Mouse (Mus musculus): ENCODE results near the gene Secisbp2l. TPM values are rescaled to one million over a fixed set of nuclear protein-coding genes. Genes with fewer than 3 reads are reported as not detected.

The Secisbp2l gene
- polyA plus RNA-seq, 1 experiment from 2014 or later = 26.9 TPM

- no peak overlapping the region for H3K27ac ChIP-seq (ENCODE audit: low read length)
- ATAC-seq (ENCODE audit: insufficient number of reproducible peaks, insufficient read depth, low FRiP score, low read depth) = no peak
- no peaks in the 10 kb centered on the region for H3K36me3 ChIP-seq (ENCODE audit: control insufficient read depth, insufficient read depth, low read length)
- no peak overlapping the region for H3K9ac ChIP-seq (replicated peaks; ENCODE audit: low read depth, low read length)
- no peaks in the 10 kb centered on the region for H3K4me1 ChIP-seq (ENCODE audit: control insufficient read depth, insufficient read depth, low read length)
- no peaks in the 10 kb centered on the region for H3K27me3 ChIP-seq (ENCODE audit: control insufficient read depth, insufficient read depth, low read length)
- no peak overlapping the region for H3K4me3 ChIP-seq (ENCODE audit: low read depth, low read length)
- 89% methylated on average over 4 of the region's 4 CpGs for WGBS
- H3K4me2 ChIP-seq (replicated peaks; ENCODE audit: low read depth, low read length) = no peak overlapping the region
- no peaks in the 10 kb centered on the region for H3K9me3 ChIP-seq (ENCODE audit: control insufficient read depth, low read depth, low read length)
Measured at GRCm38 (mm10) chr2:125790242-125790641, 7.6 kb upstream of the Secisbp2l start.

GRCm38 (mm10) chr2:125789265-125789664 is 6.6 kb upstream of the Secisbp2l start:
- no peak for ATAC-seq (ENCODE audit: insufficient number of reproducible peaks, insufficient read depth, low FRiP score, low read depth)
- Histone ChIP-seq H3K4me3 (ENCODE audit: low read depth, low read length) (no peak overlapping the region), H3K9me3 (ENCODE audit: control insufficient read depth, low read depth, low read length) (no peaks in the 10 kb centered on the region), H3K27ac (ENCODE audit: low read length) (no peak overlapping the region), H3K27me3 (ENCODE audit: control insufficient read depth, insufficient read depth, low read length) (no peaks in the 10 kb centered on the region), H3K36me3 (ENCODE audit: control insufficient read depth, insufficient read depth, low read length) (no peaks in the 10 kb centered on the region), H3K4me2 (replicated peaks; ENCODE audit: low read depth, low read length) (no peak overlapping the region), H3K4me1 (ENCODE audit: control insufficient read depth, insufficient read depth, low read length) (no peaks in the 10 kb centered on the region), H3K9ac (replicated peaks; ENCODE audit: low read depth, low read length) (no peak overlapping the region)
- WGBS = 68% methylated on average over 5 of the region's 5 CpGs

DNA sequence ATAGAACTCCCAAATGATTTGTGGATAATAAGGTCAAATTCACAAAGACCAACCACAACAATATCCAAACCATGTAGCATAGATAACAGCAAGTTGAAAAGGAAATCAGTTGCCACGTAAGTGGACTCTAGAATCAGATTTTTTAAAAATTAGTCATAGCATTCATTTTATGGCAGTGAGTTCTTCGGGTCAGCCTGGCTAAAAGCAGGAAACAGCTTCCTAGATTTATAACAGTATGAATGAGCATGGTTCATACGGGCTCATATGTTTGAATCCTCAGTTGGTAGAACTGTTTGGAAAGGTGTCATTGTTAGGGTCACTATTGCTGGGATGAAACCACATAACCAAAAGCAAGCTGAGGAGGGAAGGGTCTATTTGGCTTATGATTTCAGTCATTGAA is 6.1 kb upstream of the Secisbp2l start:
- no peak for ATAC-seq (ENCODE audit: insufficient number of reproducible peaks, insufficient read depth, low FRiP score, low read depth)
- WGBS = 60% methylated on average over 3 of the region's 3 CpGs
- Histone ChIP-seq H3K4me1 (ENCODE audit: control insufficient read depth, insufficient read depth, low read length) (no peaks in the 10 kb centered on the region), H3K9me3 (ENCODE audit: control insufficient read depth, low read depth, low read length) (no peaks in the 10 kb centered on the region), H3K9ac (replicated peaks; ENCODE audit: low read depth, low read length) (no peak overlapping the region), H3K27me3 (ENCODE audit: control insufficient read depth, insufficient read depth, low read length) (no peaks in the 10 kb centered on the region), H3K36me3 (ENCODE audit: control insufficient read depth, insufficient read depth, low read length) (no peaks in the 10 kb centered on the region), H3K27ac (ENCODE audit: low read length) (no peak overlapping the region), H3K4me3 (ENCODE audit: low read depth, low read length) (no peak overlapping the region), H3K4me2 (replicated peaks; ENCODE audit: low read depth, low read length) (no peak overlapping the region)

- H3K27me3 ChIP-seq (ENCODE audit: control insufficient read depth, insufficient read depth, low read length) = no peaks in the 10 kb centered on the region
- H3K4me1 ChIP-seq (ENCODE audit: control insufficient read depth, insufficient read depth, low read length) = no peaks in the 10 kb centered on the region
- H3K4me3 ChIP-seq (ENCODE audit: low read depth, low read length) = no peak overlapping the region
- no peak overlapping the region for H3K4me2 ChIP-seq (replicated peaks; ENCODE audit: low read depth, low read length)
- ATAC-seq (ENCODE audit: insufficient number of reproducible peaks, insufficient read depth, low FRiP score, low read depth) = no peak
- no peaks in the 10 kb centered on the region for H3K9me3 ChIP-seq (ENCODE audit: control insufficient read depth, low read depth, low read length)
- no peak overlapping the region for H3K9ac ChIP-seq (replicated peaks; ENCODE audit: low read depth, low read length)
- no peak overlapping the region for H3K27ac ChIP-seq (ENCODE audit: low read length)
- no peaks in the 10 kb centered on the region for H3K36me3 ChIP-seq (ENCODE audit: control insufficient read depth, insufficient read depth, low read length)
Measured at GRCm38 (mm10) chr2:125788351-125788750, 5.7 kb upstream of the Secisbp2l start.

DNA sequence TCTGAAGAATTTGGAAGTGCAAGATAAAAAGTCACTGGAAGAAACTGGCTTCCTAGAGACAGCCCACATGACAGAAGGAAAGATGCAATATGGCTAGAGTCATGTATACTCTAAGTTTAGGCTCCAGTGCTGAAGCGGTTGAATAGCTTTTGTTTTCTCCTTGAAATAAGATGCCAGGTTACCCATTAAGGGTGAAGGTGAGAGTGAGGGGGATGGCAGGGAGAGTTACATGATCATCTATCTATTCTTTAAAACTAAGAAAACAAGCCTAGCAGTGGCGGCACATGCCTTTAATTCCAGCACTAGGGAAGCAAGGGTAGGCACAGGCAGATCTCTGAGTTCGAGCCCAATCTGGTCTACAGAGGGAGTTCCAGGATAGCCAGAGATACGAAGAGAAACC is 2.4 kb upstream of the Secisbp2l start:
- peaks cover 12% of the 10 kb centered on the region; the same call in 1 of the 2 replicates for H3K4me1 ChIP-seq (ENCODE audit: control insufficient read depth, insufficient read depth, low read length)
- H3K9me3 ChIP-seq (ENCODE audit: control insufficient read depth, low read depth, low read length) = no peaks in the 10 kb centered on the region
- no peak overlapping the region for H3K4me3 ChIP-seq (ENCODE audit: low read depth, low read length)
- ATAC-seq (ENCODE audit: insufficient number of reproducible peaks, insufficient read depth, low FRiP score, low read depth) = no peak
- H3K9ac ChIP-seq (replicated peaks; ENCODE audit: low read depth, low read length) = no peak overlapping the region
- H3K4me2 ChIP-seq (replicated peaks; ENCODE audit: low read depth, low read length) = no peak overlapping the region
- 67% methylated on average over 4 of the region's 4 CpGs for WGBS
- no peaks in the 10 kb centered on the region for H3K36me3 ChIP-seq (ENCODE audit: control insufficient read depth, insufficient read depth, low read length)
- H3K27ac ChIP-seq (ENCODE audit: low read length) = no peak overlapping the region
- no peaks in the 10 kb centered on the region for H3K27me3 ChIP-seq (ENCODE audit: control insufficient read depth, insufficient read depth, low read length)

DNA sequence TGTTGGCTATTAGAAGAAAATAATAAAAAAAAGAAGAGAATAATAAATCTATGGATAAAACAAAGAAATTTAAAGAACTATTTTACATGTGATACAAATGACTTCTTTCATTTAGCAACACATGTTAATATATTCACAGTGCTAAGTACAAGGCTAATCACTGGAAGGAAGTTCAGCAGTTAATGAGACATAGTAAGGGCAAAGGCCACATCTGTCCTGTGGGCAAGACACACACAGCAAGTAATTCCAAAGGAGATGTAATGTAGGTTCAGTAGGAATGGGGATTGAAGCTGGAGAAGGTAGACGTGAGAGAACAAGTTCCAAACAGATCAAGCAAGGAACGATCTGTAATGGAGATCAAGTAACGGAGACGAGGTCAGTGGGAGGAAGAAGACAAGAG is 1.7 kb upstream of the Secisbp2l start:
- Histone ChIP-seq H3K4me3 (ENCODE audit: low read depth, low read length) (no peak overlapping the region), H3K36me3 (ENCODE audit: control insufficient read depth, insufficient read depth, low read length) (no peaks in the 10 kb centered on the region), H3K9ac (replicated peaks; ENCODE audit: low read depth, low read length) (no peak overlapping the region), H3K4me2 (replicated peaks; ENCODE audit: low read depth, low read length) (no peak overlapping the region), H3K27me3 (ENCODE audit: control insufficient read depth, insufficient read depth, low read length) (no peaks in the 10 kb centered on the region), H3K27ac (ENCODE audit: low read length) (no peak overlapping the region), H3K9me3 (ENCODE audit: control insufficient read depth, low read depth, low read length) (no peaks in the 10 kb centered on the region), H3K4me1 (ENCODE audit: control insufficient read depth, insufficient read depth, low read length) (peaks cover 12% of the 10 kb centered on the region; the same call in 1 of the 2 replicates)
- ATAC-seq (ENCODE audit: insufficient number of reproducible peaks, insufficient read depth, low FRiP score, low read depth) = no peak
- 72% methylated on average over 4 of the region's 4 CpGs for WGBS

DNA sequence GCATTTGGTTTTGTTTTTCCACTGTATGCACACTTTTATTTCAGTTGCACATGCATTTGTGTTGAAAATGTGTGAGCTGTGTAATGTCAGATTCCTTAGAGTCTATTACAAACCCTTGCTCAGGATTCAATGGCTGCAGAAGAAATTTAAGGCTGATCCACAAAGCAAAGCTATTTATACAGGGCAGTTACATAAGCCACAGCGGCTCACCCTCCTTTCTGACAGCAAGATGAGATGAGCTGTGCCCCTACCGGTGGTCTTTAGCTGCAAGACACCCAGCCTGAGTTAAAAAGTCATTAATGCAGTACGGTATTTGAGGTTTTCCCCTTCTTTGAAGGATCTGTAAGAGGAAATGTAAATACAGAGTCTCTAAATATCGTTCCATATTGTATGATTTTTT is 1.2 kb upstream of the Secisbp2l start:
- no peak overlapping the region for H3K27ac ChIP-seq (ENCODE audit: low read length)
- no peak overlapping the region for H3K9ac ChIP-seq (replicated peaks; ENCODE audit: low read depth, low read length)
- no peak overlapping the region for H3K4me3 ChIP-seq (ENCODE audit: low read depth, low read length)
- no peak for ATAC-seq (ENCODE audit: insufficient number of reproducible peaks, insufficient read depth, low FRiP score, low read depth)
- H3K4me1 ChIP-seq (ENCODE audit: control insufficient read depth, insufficient read depth, low read length) = peaks cover 12% of the 10 kb centered on the region; the same call in 1 of the 2 replicates
- H3K9me3 ChIP-seq (ENCODE audit: control insufficient read depth, low read depth, low read length) = no peaks in the 10 kb centered on the region
- no peaks in the 10 kb centered on the region for H3K27me3 ChIP-seq (ENCODE audit: control insufficient read depth, insufficient read depth, low read length)
- H3K36me3 ChIP-seq (ENCODE audit: control insufficient read depth, insufficient read depth, low read length) = no peaks in the 10 kb centered on the region
- WGBS = 49% methylated on average over 4 of the region's 4 CpGs
- no peak overlapping the region for H3K4me2 ChIP-seq (replicated peaks; ENCODE audit: low read depth, low read length)

GRCm38 (mm10) chr2:125781978-125782718 is 522 bp downstream of the Secisbp2l start:
- Histone ChIP-seq H3K27me3 (ENCODE audit: control insufficient read depth, insufficient read depth, low read length) (no peaks in the 10 kb centered on the region), H3K36me3 (ENCODE audit: control insufficient read depth, insufficient read depth, low read length) (no peaks in the 10 kb centered on the region), H3K4me1 (ENCODE audit: control insufficient read depth, insufficient read depth, low read length) (peaks cover 12% of the 10 kb centered on the region; the same call in 1 of the 2 replicates), H3K27ac (ENCODE audit: low read length) (peak overlapping the region; percentile 66; the same call in 1 of the 2 replicates), H3K9ac (replicated peaks; ENCODE audit: low read depth, low read length) (peak overlapping the region; percentile 80), H3K4me3 (ENCODE audit: low read depth, low read length) (peak overlapping the region; percentile 76), H3K9me3 (ENCODE audit: control insufficient read depth, low read depth, low read length) (no peaks in the 10 kb centered on the region), H3K4me2 (replicated peaks; ENCODE audit: low read depth, low read length) (peak overlapping the region; percentile 52)
- no peak for ATAC-seq (ENCODE audit: insufficient number of reproducible peaks, insufficient read depth, low FRiP score, low read depth)
- 2% methylated on average over 44 of the region's 44 CpGs for WGBS

DNA sequence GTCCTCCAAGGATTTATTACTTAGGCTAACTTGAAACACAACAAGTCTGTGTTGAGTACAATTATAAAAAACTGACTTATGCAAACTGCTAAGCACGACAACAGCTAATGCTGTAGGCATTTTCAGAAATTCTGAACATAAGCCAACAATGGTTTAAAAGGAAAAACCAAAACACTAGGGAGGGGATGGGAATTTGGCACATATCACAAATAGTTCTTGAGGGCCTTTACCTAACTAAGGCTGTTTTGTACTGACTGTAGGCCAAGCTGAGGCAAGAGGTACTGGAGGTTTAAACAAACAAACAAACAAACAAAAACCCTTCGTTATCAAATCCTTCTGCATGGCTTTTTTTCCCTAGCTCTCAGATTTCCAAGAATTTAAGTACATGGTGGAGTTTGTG is 1.7 kb downstream of the Secisbp2l start:
- Histone ChIP-seq H3K36me3 (ENCODE audit: control insufficient read depth, insufficient read depth, low read length) (no peaks in the 10 kb centered on the region), H3K9ac (replicated peaks; ENCODE audit: low read depth, low read length) (0 out of 2 replicates have a peak overlapping the region, but pooled peaks have one; percentile 22), H3K27ac (ENCODE audit: low read length) (no peak overlapping the region), H3K4me1 (ENCODE audit: control insufficient read depth, insufficient read depth, low read length) (peaks cover 12% of the 10 kb centered on the region; the same call in 1 of the 2 replicates), H3K27me3 (ENCODE audit: control insufficient read depth, insufficient read depth, low read length) (no peaks in the 10 kb centered on the region), H3K4me2 (replicated peaks; ENCODE audit: low read depth, low read length) (peak overlapping the region; percentile 52), H3K4me3 (ENCODE audit: low read depth, low read length) (0 out of 2 replicates have a peak overlapping the region, but pooled peaks have one; percentile 76), H3K9me3 (ENCODE audit: control insufficient read depth, low read depth, low read length) (no peaks in the 10 kb centered on the region)
- WGBS = 62% methylated on average over 2 of the region's 2 CpGs
- no peak for ATAC-seq (ENCODE audit: insufficient number of reproducible peaks, insufficient read depth, low FRiP score, low read depth)

Data from stomach, embryonic 14.5 days (tissue).